Mouse (Mus musculus): Measurements from ENCODE around the gene Nbeal2. TPM values are rescaled to one million over a fixed set of nuclear protein-coding genes. Genes with fewer than 3 reads are reported as not detected.

Gene Nbeal2
- polyA plus RNA-seq (2016; fragmentation: Nextera tagmentation; extraction: Ambion mirVana) = 1.2 and 1.7 TPM in 2 replicates

- H3K27me3 ChIP-seq = peaks cover 42% of the 10 kb centered on the region
- H3K27ac ChIP-seq = no peak within 1 kb of the TSS
- no peaks in the 10 kb centered on the region for H3K36me3 ChIP-seq
- H3K9me3 ChIP-seq = no peaks in the 10 kb centered on the region
- peaks cover 25% of the 10 kb centered on the region; the same call in 1 of the 2 replicates for H3K4me1 ChIP-seq
- H3K9ac ChIP-seq = peak within 1 kb of the TSS; percentile 64
- WGBS = under 1% methylated on average over 75 of the region's 75 CpGs
- H3K4me3 ChIP-seq = peak within 1 kb of the TSS; percentile 63
- peak; percentile 62 for ATAC-seq (ENCODE audit: insufficient number of reproducible peaks, insufficient read depth, low FRiP score, low TSS enrichment)
- peak within 1 kb of the TSS; percentile 99 for H3K4me2 ChIP-seq (replicated peaks)
Observed at GRCm38 (mm10) chr9:110653655-110654461, at the start of gene Nbeal2. TSS of gene Nbeal2 (minus strand) at chr9:110654161.

GRCm38 (mm10) chr9:110702848-110703247 is 48.9 kb upstream of the Nbeal2 start:
- ATAC-seq (ENCODE audit: insufficient number of reproducible peaks, insufficient read depth, low FRiP score, low TSS enrichment) = no peak

GRCm38 (mm10) chr9:110701114-110702032 is 47.4 kb upstream of the Nbeal2 start:
- Histone ChIP-seq H3K27ac (no peak overlapping the region), H3K9ac (no peak overlapping the region), H3K9me3 (no peaks in the 10 kb centered on the region), H3K4me3 (no peak overlapping the region), H3K4me1 (no peaks in the 10 kb centered on the region), H3K36me3 (0 out of 2 replicates have a peak, but pooled peaks cover 1% of the 10 kb centered on the region), H3K27me3 (no peaks in the 10 kb centered on the region), H3K4me2 (replicated peaks) (no peak overlapping the region)
- WGBS = 78% methylated on average over 11 of the region's 12 CpGs
- ATAC-seq (ENCODE audit: insufficient number of reproducible peaks, insufficient read depth, low FRiP score, low TSS enrichment) = no peak

More at GRCm38 (mm10) chr9:110702848-110703247, 48.9 kb upstream of the Nbeal2 start:
- Histone ChIP-seq H3K27ac (no peak overlapping the region), H3K4me3 (no peak overlapping the region), H3K36me3 (no peaks in the 10 kb centered on the region), H3K9ac (no peak overlapping the region), H3K4me2 (replicated peaks) (no peak overlapping the region), H3K9me3 (no peaks in the 10 kb centered on the region), H3K4me1 (no peaks in the 10 kb centered on the region), H3K27me3 (no peaks in the 10 kb centered on the region)
- WGBS = 86% methylated on average over 1 of the region's 1 CpGs

GRCm38 (mm10) chr9:110699574-110699973 is 45.6 kb upstream of the Nbeal2 start:
- WGBS = 90% methylated on average over 3 of the region's 3 CpGs
- Histone ChIP-seq H3K4me2 (replicated peaks) (no peak overlapping the region), H3K4me1 (no peaks in the 10 kb centered on the region), H3K9ac (no peak overlapping the region), H3K27ac (no peak overlapping the region), H3K9me3 (no peaks in the 10 kb centered on the region), H3K4me3 (no peak overlapping the region), H3K36me3 (0 out of 2 replicates have a peak, but pooled peaks cover 10% of the 10 kb centered on the region), H3K27me3 (no peaks in the 10 kb centered on the region)
- ATAC-seq (ENCODE audit: insufficient number of reproducible peaks, insufficient read depth, low FRiP score, low TSS enrichment) = no peak

- no peak overlapping the region for H3K9ac ChIP-seq
- no peak overlapping the region for H3K4me3 ChIP-seq
- WGBS = 87% methylated on average over 3 of the region's 3 CpGs
- H3K27me3 ChIP-seq = no peaks in the 10 kb centered on the region
- no peaks in the 10 kb centered on the region for H3K4me1 ChIP-seq
- no peak for ATAC-seq (ENCODE audit: insufficient number of reproducible peaks, insufficient read depth, low FRiP score, low TSS enrichment)
- no peak overlapping the region for H3K27ac ChIP-seq
- peaks cover 14% of the 10 kb centered on the region; the same call in 1 of the 2 replicates for H3K36me3 ChIP-seq
- H3K9me3 ChIP-seq = no peaks in the 10 kb centered on the region
- no peak overlapping the region for H3K4me2 ChIP-seq (replicated peaks)
Observed at GRCm38 (mm10) chr9:110697465-110697864, 43.5 kb upstream of the Nbeal2 start.

GRCm38 (mm10) chr9:110696427-110696826 is 42.5 kb upstream of the Nbeal2 start:
- Histone ChIP-seq H3K36me3 (peaks cover 14% of the 10 kb centered on the region; the same call in 1 of the 2 replicates), H3K27ac (no peak overlapping the region), H3K4me3 (no peak overlapping the region), H3K4me2 (replicated peaks) (no peak overlapping the region), H3K9me3 (no peaks in the 10 kb centered on the region), H3K4me1 (no peaks in the 10 kb centered on the region), H3K9ac (no peak overlapping the region), H3K27me3 (no peaks in the 10 kb centered on the region)
- no peak for ATAC-seq (ENCODE audit: insufficient number of reproducible peaks, insufficient read depth, low FRiP score, low TSS enrichment)
- WGBS = 90% methylated on average over 5 of the region's 5 CpGs

- no peak overlapping the region for H3K4me2 ChIP-seq (replicated peaks)
- no peak overlapping the region for H3K9ac ChIP-seq
- WGBS = 78% methylated on average over 4 of the region's 4 CpGs
- H3K27ac ChIP-seq = no peak overlapping the region
- H3K36me3 ChIP-seq = peaks cover 14% of the 10 kb centered on the region; the same call in 1 of the 2 replicates
- no peak for ATAC-seq (ENCODE audit: insufficient number of reproducible peaks, insufficient read depth, low FRiP score, low TSS enrichment)
- no peaks in the 10 kb centered on the region for H3K4me1 ChIP-seq
- no peaks in the 10 kb centered on the region for H3K27me3 ChIP-seq
- H3K4me3 ChIP-seq = no peak overlapping the region
- H3K9me3 ChIP-seq = no peaks in the 10 kb centered on the region
Observed at GRCm38 (mm10) chr9:110695165-110695755, 41.3 kb upstream of the Nbeal2 start.

- Histone ChIP-seq H3K4me2 (replicated peaks) (no peak overlapping the region), H3K27ac (no peak overlapping the region), H3K4me3 (no peak overlapping the region), H3K27me3 (no peaks in the 10 kb centered on the region), H3K36me3 (peaks cover 1% of the 10 kb centered on the region; the same call in 1 of the 2 replicates), H3K9ac (no peak overlapping the region), H3K4me1 (peaks cover 7% of the 10 kb centered on the region; the same call in 1 of the 2 replicates), H3K9me3 (no peaks in the 10 kb centered on the region)
- 93% methylated on average over 8 of the region's 8 CpGs for WGBS
- no peak for ATAC-seq (ENCODE audit: insufficient number of reproducible peaks, insufficient read depth, low FRiP score, low TSS enrichment)
Observed at GRCm38 (mm10) chr9:110689261-110689779, 35.4 kb upstream of the Nbeal2 start.

- Histone ChIP-seq H3K4me3 (no peak overlapping the region), H3K36me3 (no peaks in the 10 kb centered on the region), H3K4me2 (replicated peaks) (no peak overlapping the region), H3K4me1 (peaks cover 17% of the 10 kb centered on the region), H3K27me3 (no peaks in the 10 kb centered on the region), H3K9me3 (no peaks in the 10 kb centered on the region), H3K27ac (no peak overlapping the region), H3K9ac (no peak overlapping the region)
- no peak for ATAC-seq (ENCODE audit: insufficient number of reproducible peaks, insufficient read depth, low FRiP score, low TSS enrichment)
- WGBS = 90% methylated on average over 2 of the region's 2 CpGs
Observed at GRCm38 (mm10) chr9:110687846-110688245, 33.9 kb upstream of the Nbeal2 start.

- no peak overlapping the region for H3K4me3 ChIP-seq
Observed at GRCm38 (mm10) chr9:110687061-110687460, 33.1 kb upstream of the Nbeal2 start.

GRCm38 (mm10) chr9:110686472-110686871 is 32.5 kb upstream of the Nbeal2 start:
- no peaks in the 10 kb centered on the region for H3K9me3 ChIP-seq
- no peak overlapping the region for H3K9ac ChIP-seq
- no peaks in the 10 kb centered on the region for H3K36me3 ChIP-seq
- H3K4me2 ChIP-seq (replicated peaks) = no peak overlapping the region
- H3K27me3 ChIP-seq = no peaks in the 10 kb centered on the region
- peaks cover 21% of the 10 kb centered on the region for H3K4me1 ChIP-seq
- ATAC-seq (ENCODE audit: insufficient number of reproducible peaks, insufficient read depth, low FRiP score, low TSS enrichment) = no peak
- H3K4me3 ChIP-seq = no peak overlapping the region
- no peak overlapping the region for H3K27ac ChIP-seq
- 44% methylated on average over 3 of the region's 3 CpGs for WGBS

More at GRCm38 (mm10) chr9:110687061-110687460, 33.1 kb upstream of the Nbeal2 start:
- Histone ChIP-seq H3K36me3 (no peaks in the 10 kb centered on the region), H3K9ac (no peak overlapping the region), H3K4me1 (peaks cover 20% of the 10 kb centered on the region), H3K9me3 (no peaks in the 10 kb centered on the region), H3K27me3 (no peaks in the 10 kb centered on the region), H3K4me2 (replicated peaks) (no peak overlapping the region), H3K27ac (no peak overlapping the region)
- 72% methylated on average over 5 of the region's 5 CpGs for WGBS
- ATAC-seq (ENCODE audit: insufficient number of reproducible peaks, insufficient read depth, low FRiP score, low TSS enrichment) = no peak
